In genomic region chr10:67131709-67132108, GRCm38 (mm10) we compare ENCODE assay signal across 21 mouse cellular contexts. TPM values are rescaled to one million over a fixed set of nuclear protein-coding genes. Genes with fewer than 3 reads are reported as not detected.
A peak's percentile ranks its signal among the peaks of the same experiment; 100 is the strongest.
DNase-seq lines count a peak whose midpoint lies in the region; ATAC-seq and TF ChIP-seq lines count a peak whose summit lies in the region.
"Had no signal": no experiment of that assay in that cellular context is flagged by ENCODE, and none has a peak within 500 bp of the region (broad histone marks: within the 10 kb centered on the region; RNA-seq: fewer than 3 reads in every experiment).

No protein-coding gene starts in this region.

- no peaks in the 10 kb centered on the region for H3K36me3 ChIP-seq in G1E (replicated peaks)
- no peaks in the 10 kb centered on the region for H3K36me3 ChIP-seq in midbrain, embryonic 11.5 days (ENCODE audit: control insufficient read depth, insufficient read depth, low read length)
- H3K36me3 ChIP-seq: embryonic facial prominence, embryonic 13.5 days; forebrain, embryonic 12.5 days; heart, embryonic 12.5 days; hindbrain, embryonic 10.5 days; intestine, embryonic 15.5 days had no signal

- peaks cover 25% of the 10 kb centered on the region for H3K4me1 ChIP-seq in G1E (ENCODE audit: insufficient read depth, low read depth, low read length)
- H3K4me1 ChIP-seq in midbrain, embryonic 11.5 days (ENCODE audit: control insufficient read depth, insufficient read depth, low read length), result peaks cover 5% of the 10 kb centered on the region; the same call in 1 of the 2 replicates

- no peak overlapping the region for H3K9ac ChIP-seq in midbrain, embryonic 11.5 days (ENCODE audit: low read length)
- H3K9ac ChIP-seq: embryonic facial prominence, embryonic 13.5 days; forebrain, embryonic 12.5 days; heart, embryonic 12.5 days; hindbrain, embryonic 14.5 days; intestine, embryonic 15.5 days had no signal

- DNase-seq in G1E (ENCODE audit: low spot score), result no peak
- DNase-seq in adrenal gland, adult 2 months, result peak; percentile 68
- DNase-seq in adrenal gland, postnatal 25 days, result peak; percentile 28
- no peak for DNase-seq in midbrain, embryonic 11.5 days (ENCODE audit: low spot score, missing footprints)
- DNase-seq in urinary bladder, postnatal 36 days (ENCODE audit: low spot score in 2 of 2), result no peak
- no peak for DNase-seq in gastrocnemius, postnatal 4 days (ENCODE audit: low spot score in 2 of 2)
- DNase-seq: B cell, adult 2 months; cerebellum, adult 11-12 months; cerebellum, adult 9-10 months; cerebellum, postnatal 25 days; gastrocnemius, postnatal 14 days had no signal

- H3K27ac ChIP-seq in midbrain, embryonic 11.5 days (ENCODE audit: low read depth, low read length), result no peak overlapping the region
- H3K27ac ChIP-seq: embryonic facial prominence, embryonic 13.5 days; forebrain, embryonic 12.5 days; hindbrain, embryonic 10.5 days; hindbrain, embryonic 14.5 days; intestine, embryonic 15.5 days had no signal

- H3K4me2 ChIP-seq in midbrain, embryonic 11.5 days, result no peak overlapping the region
- H3K4me2 ChIP-seq: embryonic facial prominence, embryonic 13.5 days; forebrain, embryonic 12.5 days; heart, embryonic 12.5 days; hindbrain, embryonic 14.5 days; intestine, embryonic 15.5 days had no signal

- ATAC-seq in G1E (ENCODE audit: extremely low read depth, insufficient number of reproducible peaks, low FRiP score, poor library complexity, severe bottlenecking), result 0 out of 2 replicates have a peak, but pooled peaks have one; percentile 8
- no peak for ATAC-seq in midbrain, embryonic 11.5 days (ENCODE audit: low FRiP score)
- ATAC-seq: activated CD4-positive, CD25-positive, alpha-beta regulatory T cell, adult 4 months; CD4-positive, CD25-positive, alpha-beta regulatory T cell, adult 4 months; forebrain, embryonic 16.5 days; intestine, embryonic 15.5 days; Patski had no signal

- TF ChIP-seq CTCF in G1E (IDR thresholded peaks at IDR 0.05; ENCODE audit: low read depth, low read length), result no peak

- H3K9me3 ChIP-seq in G1E (replicated peaks), result no peaks in the 10 kb centered on the region
- H3K9me3 ChIP-seq in midbrain, embryonic 11.5 days (ENCODE audit: control insufficient read depth, low read length), result no peaks in the 10 kb centered on the region
- H3K9me3 ChIP-seq: embryonic facial prominence, embryonic 13.5 days; forebrain, embryonic 12.5 days; heart, embryonic 12.5 days; hindbrain, embryonic 10.5 days; intestine, embryonic 15.5 days had no signal

- H3K27me3 ChIP-seq in G1E (ENCODE audit: insufficient read depth, low read length), result no peaks in the 10 kb centered on the region
- no peaks in the 10 kb centered on the region for H3K27me3 ChIP-seq in midbrain, embryonic 11.5 days (ENCODE audit: control insufficient read depth, insufficient read depth, low read length)
- H3K27me3 ChIP-seq: embryonic facial prominence, embryonic 13.5 days; forebrain, embryonic 12.5 days; heart, embryonic 12.5 days; intestine, embryonic 15.5 days; Patski had no signal

- H3K4me3 ChIP-seq in G1E (ENCODE audit: low read depth, low read length), result no peak overlapping the region
- H3K4me3 ChIP-seq in midbrain, embryonic 11.5 days (ENCODE audit: low read depth, low read length), result no peak overlapping the region
- H3K4me3 ChIP-seq: embryonic facial prominence, embryonic 13.5 days; forebrain, embryonic 12.5 days; heart, embryonic 12.5 days; hindbrain, embryonic 10.5 days; intestine, embryonic 15.5 days had no signal

- 83% methylated on average over 1 of the region's 1 CpGs for WGBS in midbrain, embryonic 11.5 days

RNA-seq across cellular contexts. Expression of gene Reep3, which starts 35.0 kb away (rescaled TPM):
- total RNA-seq in G1E (2014; fragmentation: Nextera tagmentation) (42.3 and 42.7 TPM in 2 replicates), G1E (2017) (19.6 and 21.9 TPM in 2 replicates)
- 1.4 and 2.1 TPM in 2 replicates for polyA plus RNA-seq in G1E (2012)
- 10 to 100 TPM; 42.5 to 44.6 TPM for total RNA-seq in adrenal gland, adult 2 months (2021)
- polyA plus RNA-seq in adrenal gland, adult 2 months (2012; rRNA removed), result 7.1 and 8.9 TPM in 2 replicates
- 41.5 and 41.6 TPM in 2 replicates for total RNA-seq in adrenal gland, postnatal 25 days (2021)
- 37.5 and 38.9 TPM in 2 replicates for polyA plus RNA-seq in midbrain, embryonic 11.5 days (2014; fragmentation: Nextera tagmentation; extraction: Ambion mirVana)
- 10 to 100 TPM; 33.6 to 34.4 TPM for total RNA-seq in gastrocnemius, postnatal 4 days (2021)

RNA-seq across cellular contexts. Expression of gene Jmjd1c, which starts 35.8 kb away (rescaled TPM):
- total RNA-seq in G1E (2014; fragmentation: Nextera tagmentation), result 184 and 202 TPM in 2 replicates
- total RNA-seq in G1E (2017), result 81.8 and 102 TPM in 2 replicates
- polyA plus RNA-seq in G1E (2012), result 7.4 and 9.1 TPM in 2 replicates
- total RNA-seq in adrenal gland, adult 2 months (2021), result 10 to 100 TPM; 45.0 to 53.7 TPM
- 15.9 and 18.1 TPM in 2 replicates for polyA plus RNA-seq in adrenal gland, adult 2 months (2012; rRNA removed)
- total RNA-seq in adrenal gland, postnatal 25 days (2021), result 60.0 and 69.3 TPM in 2 replicates
- 46.9 and 49.0 TPM in 2 replicates for polyA plus RNA-seq in midbrain, embryonic 11.5 days (2014; fragmentation: Nextera tagmentation; extraction: Ambion mirVana)
- 10 to 100 TPM; 61.0 to 70.4 TPM for total RNA-seq in gastrocnemius, postnatal 4 days (2021)

Comparison
In these comparisons a context has a peak if more than half of its experiments do, and no peak if none do; other contexts are left out.
1. DNase-seq: peak in adrenal gland, adult 2 months (single experiment) and adrenal gland, postnatal 25 days (single experiment); none in G1E (single experiment), midbrain, embryonic 11.5 days (single experiment), urinary bladder, postnatal 36 days (0 of 2) and gastrocnemius, postnatal 4 days (0 of 2).